Mouse (Mus musculus) layer of hippocampus, adult 2 months (tissue): Measurements from ENCODE around the gene Ccdc3. TPM values are rescaled to one million over a fixed set of nuclear protein-coding genes. Genes with fewer than 3 reads are reported as not detected.

Experiments
- DNase-seq, 2 experiments: peaks; one replicate each; pipeline ENCODE4 v3.0.0; 2022; ENCODE audit warnings: low spot score in 2 of 2
- H3K27ac ChIP-seq: fragments of 200-600 bp; 2 replicates; pipeline ENCODE4 v1.8.1; 2022
- H3K4me3 ChIP-seq: fragments of 200-600 bp; 2 replicates; pipeline ENCODE4 v1.8.1; 2022; ENCODE audit warnings: mild to moderate bottlenecking
- CTCF ChIP-seq: fragments of 200-600 bp; conservative IDR thresholded peaks from 2 replicates; pipeline ENCODE4 v1.8.1; 2022; ENCODE audit warnings: antibody characterized with exemption, mild to moderate bottlenecking, moderate library complexity
- total RNA-seq, 2 experiments: library from RNA; stranded (reverse); gene quantifications; 2 replicates each; pipeline ENCODE4 v1.2.3; 2021

The Ccdc3 gene
- total RNA-seq, 2 experiments from 2014 or later: 10.0 to 12.6 TPM

- Histone ChIP-seq H3K4me3 (no peak overlapping the region), H3K27ac (no peak overlapping the region)
- no peak for DNase-seq
- no peak for TF ChIP-seq CTCF
These were observed 29.2 kb downstream of the Ccdc3 start for GRCm38 (mm10) chr2:5166796-5167195.

DNA sequence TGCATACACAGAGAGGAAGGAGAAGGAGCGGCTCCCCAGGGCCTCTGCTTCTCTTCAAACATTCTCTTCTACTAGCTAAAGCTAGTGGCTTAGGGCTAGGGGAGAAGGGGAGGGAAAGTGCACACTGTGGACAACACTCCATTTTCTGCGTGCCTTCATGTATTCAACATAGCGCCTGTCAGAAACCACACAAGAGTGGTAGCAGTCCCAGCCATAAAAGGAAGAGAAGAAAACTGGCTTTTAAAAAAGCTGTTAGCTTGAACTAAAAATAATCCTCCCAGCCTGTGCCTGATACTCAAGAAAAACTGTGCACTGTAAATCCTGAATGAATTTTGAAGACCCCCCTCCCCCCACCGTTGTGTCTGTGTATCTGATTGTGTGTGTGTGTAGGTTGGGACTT, 33.2 kb downstream of the Ccdc3 start:
- TF ChIP-seq CTCF: no peak
- no peak for DNase-seq
- Histone ChIP-seq H3K27ac (peak overlapping the region; percentile 71), H3K4me3 (no peak overlapping the region)

- H3K4me3 ChIP-seq: no peak overlapping the region
- H3K27ac ChIP-seq: no peak overlapping the region
- DNase-seq: no peak
- no peak for TF ChIP-seq CTCF
These were observed 33.9 kb downstream of the Ccdc3 start for GRCm38 (mm10) chr2:5171301-5172000.

DNA sequence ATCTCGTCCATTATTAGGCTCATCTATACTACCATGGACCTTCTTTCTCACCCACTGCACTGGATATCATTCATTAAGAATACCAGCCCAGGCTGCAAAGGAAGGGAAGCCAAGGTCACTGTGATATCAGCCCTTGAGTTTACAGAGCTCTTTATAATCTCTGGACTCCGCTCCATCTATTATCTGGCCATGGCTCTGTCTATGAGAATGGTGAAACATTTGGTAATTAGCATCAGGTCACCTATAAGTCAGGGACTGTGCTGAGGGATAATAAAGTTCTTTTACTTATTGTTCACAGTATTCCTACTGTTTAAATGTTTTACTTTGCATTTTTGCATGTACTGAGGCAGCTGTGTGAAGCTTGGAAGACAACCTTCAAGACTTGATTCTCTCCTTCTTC, 35.2 kb downstream of the Ccdc3 start:
- no peak overlapping the region for H3K4me3 ChIP-seq
- TF ChIP-seq CTCF: no peak
- no peak for DNase-seq
- H3K27ac ChIP-seq: no peak overlapping the region

DNA sequence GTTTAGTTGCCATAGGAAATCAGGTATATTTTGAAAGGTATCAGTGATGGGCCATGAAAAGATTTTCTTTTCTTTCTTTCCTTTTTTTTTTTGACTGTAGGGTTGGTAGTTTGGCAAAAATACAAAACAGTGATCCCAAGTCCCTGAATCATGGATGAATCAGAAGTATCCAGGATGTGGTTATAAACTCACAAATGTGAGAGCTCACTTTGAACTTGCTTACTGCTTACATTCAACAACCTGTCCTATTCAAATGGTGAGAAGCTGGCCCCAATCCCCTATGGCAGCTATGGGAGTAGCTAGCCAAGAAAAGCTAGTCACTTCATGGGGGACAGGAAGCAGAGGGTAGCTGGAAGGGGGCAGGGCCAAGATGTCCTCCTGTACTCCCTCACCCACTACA, 37.1 kb downstream of the Ccdc3 start:
- no peak for DNase-seq
- H3K4me3 ChIP-seq: no peak overlapping the region
- H3K27ac ChIP-seq: no peak overlapping the region
- no peak for TF ChIP-seq CTCF

GRCm38 (mm10) chr2:5181462-5182443, 44.2 kb downstream of the Ccdc3 start:
- DNase-seq: no peak
- Histone ChIP-seq H3K4me3 (no peak overlapping the region), H3K27ac (no peak overlapping the region)
- no peak for TF ChIP-seq CTCF

GRCm38 (mm10) chr2:5184166-5184565, 46.6 kb downstream of the Ccdc3 start:
- TF ChIP-seq CTCF: no peak
- no peak for DNase-seq
- no peak overlapping the region for H3K27ac ChIP-seq
- H3K4me3 ChIP-seq: no peak overlapping the region

DNA sequence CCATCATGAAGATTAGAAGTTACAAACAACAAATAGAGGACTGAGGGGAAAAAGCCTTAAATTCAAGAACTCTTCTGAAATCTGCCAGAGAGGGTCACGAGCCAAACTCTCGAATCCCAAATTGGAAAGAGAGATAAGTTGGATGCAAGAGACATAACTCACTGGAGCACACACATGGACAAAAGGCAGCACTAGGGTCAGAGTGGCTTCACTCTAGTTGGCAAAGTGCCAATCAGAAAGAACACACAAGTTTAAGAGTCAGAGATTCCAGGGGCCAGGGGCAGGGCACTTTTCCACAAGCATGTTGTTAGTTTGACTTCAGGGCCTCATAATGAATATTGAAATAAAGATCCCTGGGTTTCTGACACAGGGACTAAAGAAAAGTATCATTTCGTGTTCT, 48.1 kb downstream of the Ccdc3 start:
- no peak for TF ChIP-seq CTCF
- Histone ChIP-seq H3K27ac (no peak overlapping the region), H3K4me3 (no peak overlapping the region)
- DNase-seq: no peak

DNA sequence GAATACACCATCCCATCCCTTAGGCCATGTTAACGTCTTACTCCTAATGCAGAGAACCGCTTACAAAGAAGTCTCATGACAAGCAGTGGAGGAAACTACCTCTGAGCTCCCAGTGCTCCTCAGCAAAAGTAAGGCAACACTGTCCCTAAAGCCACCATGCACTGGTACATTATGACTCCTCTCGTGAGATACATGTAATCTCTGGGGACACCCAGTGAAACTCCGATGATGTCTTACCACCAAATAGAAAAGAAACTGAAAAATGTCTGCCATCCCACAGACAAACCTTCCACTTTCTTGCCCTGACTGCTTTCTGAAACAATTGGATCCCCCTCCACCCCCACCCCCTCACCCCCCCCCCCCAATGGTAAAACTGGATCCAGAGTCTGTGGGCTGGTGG, 54.6 kb downstream of the Ccdc3 start:
- TF ChIP-seq CTCF: no peak
- DNase-seq: no peak
- Histone ChIP-seq H3K27ac (no peak overlapping the region), H3K4me3 (no peak overlapping the region)

- H3K4me3 ChIP-seq: no peak overlapping the region
- DNase-seq: no peak
- TF ChIP-seq CTCF: no peak
- H3K27ac ChIP-seq: no peak overlapping the region
These were observed 55.5 kb downstream of the Ccdc3 start for GRCm38 (mm10) chr2:5193071-5193470.

DNA sequence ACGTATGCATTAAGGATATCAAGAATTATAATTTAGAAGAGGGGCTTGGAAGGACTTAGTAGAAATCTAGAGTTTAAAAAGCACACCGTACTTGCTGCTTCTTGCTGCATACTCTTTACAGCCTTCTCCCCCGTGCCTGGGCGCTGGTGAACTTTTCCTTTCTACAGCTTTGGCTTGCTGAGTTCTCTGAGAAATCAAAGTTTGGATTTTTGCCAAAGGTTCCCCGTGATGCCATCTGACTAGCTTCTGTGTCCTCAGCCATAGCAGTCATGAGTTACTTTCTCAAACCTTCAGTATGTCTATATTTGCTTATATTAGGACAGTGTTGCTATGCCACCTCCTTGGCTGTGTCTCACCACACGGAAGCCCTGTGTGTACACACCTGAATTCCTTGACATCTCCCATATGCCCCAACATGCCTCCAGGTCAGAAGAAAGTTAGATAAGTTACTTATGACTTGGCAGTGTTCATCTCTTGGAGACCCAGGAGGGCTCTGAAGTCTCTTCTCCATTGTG, 57.2 kb downstream of the Ccdc3 start:
- no peak overlapping the region for H3K4me3 ChIP-seq
- DNase-seq: no peak
- no peak for TF ChIP-seq CTCF
- no peak overlapping the region for H3K27ac ChIP-seq

- no peak overlapping the region for H3K4me3 ChIP-seq
- no peak for TF ChIP-seq CTCF
- peak; percentile 22 to 37 for DNase-seq
- no peak overlapping the region for H3K27ac ChIP-seq
These were observed 59.9 kb downstream of the Ccdc3 start for GRCm38 (mm10) chr2:5197486-5197885.

DNA sequence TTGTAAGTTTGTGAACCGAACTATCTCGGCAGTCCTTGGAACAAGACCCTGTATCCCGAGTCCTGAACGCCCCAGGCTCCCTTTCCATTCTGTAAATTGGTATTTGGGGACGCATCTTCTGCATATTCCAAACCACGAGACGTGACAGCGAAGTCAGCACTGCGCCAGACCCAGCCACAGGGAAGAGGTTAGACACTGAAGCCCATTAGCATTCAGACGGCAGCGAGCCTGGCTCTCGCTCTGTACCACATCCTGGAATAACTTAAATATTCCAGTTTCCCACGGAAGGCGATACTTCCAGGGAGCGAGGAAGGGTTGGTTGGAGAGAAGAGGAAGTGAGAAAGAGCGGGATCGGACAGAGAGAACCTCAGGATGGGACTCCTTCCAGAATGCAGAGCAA, 61.7 kb downstream of the Ccdc3 start:
- DNase-seq: no peak
- Histone ChIP-seq H3K4me3 (no peak overlapping the region), H3K27ac (no peak overlapping the region)
- no peak for TF ChIP-seq CTCF
